Mouse (Mus musculus) brain, embryonic 18.5 days (tissue): Measurements from ENCODE around the gene Vwa3b.
A peak's percentile ranks its signal among the peaks of the same experiment; 100 is the strongest.

Experiments used
- DNase-seq: peaks from one replicate; pipeline ENCODE4 v3.0.0-alpha.2; 2012; ENCODE audit warnings: low read depth, low spot score

Gene Vwa3b

GRCm38 (mm10) chr1:37122306-37122705 is 95.9 kb downstream of the Vwa3b start:
- peak; percentile 37 for DNase-seq

GRCm38 (mm10) chr1:37122798-37123197 is 96.4 kb downstream of the Vwa3b start:
- DNase-seq, result no peak

GRCm38 (mm10) chr1:37124696-37125349 is 98.4 kb downstream of the Vwa3b start:
- no peak for DNase-seq

GRCm38 (mm10) chr1:37130012-37130570 is 103.7 kb downstream of the Vwa3b start:
- no peak for DNase-seq

- DNase-seq, result no peak
Observed at GRCm38 (mm10) chr1:37131146-37131545, 104.8 kb downstream of the Vwa3b start.

GRCm38 (mm10) chr1:37132433-37132832 is 106.0 kb downstream of the Vwa3b start:
- DNase-seq, result no peak

GRCm38 (mm10) chr1:37145966-37146365 is 119.6 kb downstream of the Vwa3b start:
- DNase-seq, result no peak

GRCm38 (mm10) chr1:37149866-37150265 is 123.5 kb downstream of the Vwa3b start:
- DNase-seq, result peak; percentile 47

GRCm38 (mm10) chr1:37151896-37152295 is 125.5 kb downstream of the Vwa3b start:
- no peak for DNase-seq

- no peak for DNase-seq
Observed at GRCm38 (mm10) chr1:37166066-37166465, 139.7 kb downstream of the Vwa3b start.

- no peak for DNase-seq
Observed at GRCm38 (mm10) chr1:37167918-37168317, 141.5 kb downstream of the Vwa3b start.

GRCm38 (mm10) chr1:37177874-37178273 is 151.5 kb downstream of the Vwa3b start:
- DNase-seq, result no peak

GRCm38 (mm10) chr1:37179852-37180251 is 153.5 kb downstream of the Vwa3b start:
- DNase-seq, result no peak

- no peak for DNase-seq
Observed at GRCm38 (mm10) chr1:37187050-37187449, 160.7 kb downstream of the Vwa3b start.

- no peak for DNase-seq
Observed at GRCm38 (mm10) chr1:37194607-37195006, 168.2 kb downstream of the Vwa3b start.

- no peak for DNase-seq
Observed at GRCm38 (mm10) chr1:37201406-37201805, 175.0 kb downstream of the Vwa3b start.

GRCm38 (mm10) chr1:37207743-37208142 is 181.3 kb downstream of the Vwa3b start:
- no peak for DNase-seq

GRCm38 (mm10) chr1:37212375-37212774 is 186.0 kb downstream of the Vwa3b start:
- no peak for DNase-seq

- no peak for DNase-seq
Observed at GRCm38 (mm10) chr1:37214144-37214543, 187.7 kb downstream of the Vwa3b start, which contains the start of gene Cnga3. Gene Cnga3 (plus strand): TSS chr1:37214434.

- DNase-seq, result no peak
Observed at GRCm38 (mm10) chr1:37218386-37218785, 192.0 kb downstream of the Vwa3b start.

- no peak for DNase-seq
Observed at GRCm38 (mm10) chr1:37219593-37219992, 193.2 kb downstream of the Vwa3b start.

- peak; percentile 88 for DNase-seq
Observed at GRCm38 (mm10) chr1:37220134-37220907, 193.9 kb downstream of the Vwa3b start.

GRCm38 (mm10) chr1:37222002-37222401 is 195.6 kb downstream of the Vwa3b start:
- no peak for DNase-seq
